In genomic region chr5:129925933-129926332, GRCm38 (mm10) we compare ENCODE assay signal across 17 mouse cellular contexts. TPM values are rescaled to one million over a fixed set of nuclear protein-coding genes. Genes with fewer than 3 reads are reported as not detected.
A peak's percentile ranks its signal among the peaks of the same experiment; 100 is the strongest.
DNase-seq lines count a peak whose midpoint lies in the region; ATAC-seq lines count a peak whose summit lies in the region.
"Had no signal": no experiment of that assay in that cellular context is flagged by ENCODE, and none has a peak within 500 bp of the region (broad histone marks: within the 10 kb centered on the region; RNA-seq: fewer than 3 reads in every experiment).

No protein-coding gene starts in this region.

- no peaks in the 10 kb centered on the region for H3K36me3 ChIP-seq in kidney, embryonic 15.5 days
- no peaks in the 10 kb centered on the region for H3K36me3 ChIP-seq in kidney, embryonic 16.5 days (ENCODE audit: insufficient read depth, low read length)
- H3K36me3 ChIP-seq in forebrain, embryonic 12.5 days (replicated peaks): no peaks in the 10 kb centered on the region
- H3K36me3 ChIP-seq: embryonic facial prominence, embryonic 13.5 days; heart, embryonic 13.5 days had no signal

- H3K27ac ChIP-seq in kidney, embryonic 15.5 days: no peak overlapping the region
- no peak overlapping the region for H3K27ac ChIP-seq in kidney, embryonic 16.5 days (ENCODE audit: low read length)
- no peak overlapping the region for H3K27ac ChIP-seq in forebrain, embryonic 12.5 days
- H3K27ac ChIP-seq: embryonic facial prominence, embryonic 13.5 days; forebrain, embryonic 13.5 days; heart, embryonic 13.5 days had no signal

- no peak for ATAC-seq in kidney, embryonic 15.5 days (replicated peaks; ENCODE audit: low FRiP score)
- no peak for ATAC-seq in kidney, embryonic 16.5 days (ENCODE audit: low FRiP score, low TSS enrichment)
- ATAC-seq in forebrain, embryonic 12.5 days (ENCODE audit: low FRiP score): no peak
- ATAC-seq: forebrain, embryonic 13.5 days; forebrain, postnatal 0 days had no signal

- H3K4me3 ChIP-seq in kidney, embryonic 15.5 days (replicated peaks): no peak overlapping the region
- H3K4me3 ChIP-seq in kidney, embryonic 16.5 days (ENCODE audit: low read length): no peak overlapping the region
- H3K4me3 ChIP-seq in forebrain, embryonic 12.5 days (replicated peaks): no peak overlapping the region
- H3K4me3 ChIP-seq: embryonic facial prominence, embryonic 13.5 days; forebrain, embryonic 13.5 days; heart, embryonic 13.5 days had no signal

- WGBS in kidney, embryonic 15.5 days: 58% methylated on average over 5 of the region's 5 CpGs
- 57% methylated on average over 5 of the region's 5 CpGs for WGBS in kidney, embryonic 16.5 days
- 86% methylated on average over 5 of the region's 5 CpGs for WGBS in forebrain, embryonic 12.5 days

- DNase-seq in kidney, adult 11 months: peak; percentile 45
- peak; percentile 75 for DNase-seq in kidney, adult 9 months
- peak; percentile 26 to 65 for DNase-seq in kidney, postnatal 36 days
- no peak for DNase-seq in adrenal gland, adult 8-10 months
- DNase-seq: adrenal gland, postnatal 14 days; cerebellum, adult 11-12 months; cerebellum, adult 9-10 months; cerebellum, postnatal 25 days; forebrain, postnatal 0 days; gastrocnemius, postnatal 14 days; heart, postnatal 36 days had no signal

- no peaks in the 10 kb centered on the region for H3K4me1 ChIP-seq in kidney, embryonic 15.5 days
- no peaks in the 10 kb centered on the region for H3K4me1 ChIP-seq in kidney, embryonic 16.5 days (ENCODE audit: insufficient read depth, low read length)
- peaks cover 4% of the 10 kb centered on the region for H3K4me1 ChIP-seq in forebrain, embryonic 12.5 days
- H3K4me1 ChIP-seq: embryonic facial prominence, embryonic 13.5 days; forebrain, embryonic 13.5 days; heart, embryonic 13.5 days had no signal

- no peak overlapping the region for H3K4me2 ChIP-seq in kidney, embryonic 15.5 days
- no peak overlapping the region for H3K4me2 ChIP-seq in kidney, embryonic 16.5 days (replicated peaks; ENCODE audit: low read depth, low read length)
- H3K4me2 ChIP-seq in forebrain, embryonic 12.5 days: no peak overlapping the region
- H3K4me2 ChIP-seq: embryonic facial prominence, embryonic 13.5 days; forebrain, embryonic 13.5 days; heart, embryonic 13.5 days had no signal

- no peak overlapping the region for H3K9ac ChIP-seq in kidney, embryonic 15.5 days
- no peak overlapping the region for H3K9ac ChIP-seq in kidney, embryonic 16.5 days (replicated peaks; ENCODE audit: low read length)
- no peak overlapping the region for H3K9ac ChIP-seq in forebrain, embryonic 12.5 days
- H3K9ac ChIP-seq: embryonic facial prominence, embryonic 13.5 days; forebrain, embryonic 13.5 days; forebrain, postnatal 0 days; heart, embryonic 13.5 days had no signal

- no peaks in the 10 kb centered on the region for H3K9me3 ChIP-seq in kidney, embryonic 15.5 days (replicated peaks)
- no peaks in the 10 kb centered on the region for H3K9me3 ChIP-seq in kidney, embryonic 16.5 days (ENCODE audit: low read length)
- no peaks in the 10 kb centered on the region for H3K9me3 ChIP-seq in forebrain, embryonic 12.5 days
- H3K9me3 ChIP-seq: embryonic facial prominence, embryonic 13.5 days; forebrain, embryonic 13.5 days; heart, embryonic 13.5 days had no signal

- H3K27me3 ChIP-seq in kidney, embryonic 15.5 days: no peaks in the 10 kb centered on the region
- H3K27me3 ChIP-seq in kidney, embryonic 16.5 days (ENCODE audit: insufficient read depth, low read length): no peaks in the 10 kb centered on the region
- H3K27me3 ChIP-seq in forebrain, embryonic 12.5 days: no peaks in the 10 kb centered on the region
- H3K27me3 ChIP-seq: embryonic facial prominence, embryonic 13.5 days; forebrain, embryonic 13.5 days; heart, embryonic 13.5 days had no signal

RNA-seq across cellular contexts. Expression of gene Vkorc1l1, which starts 15.8 kb away (rescaled TPM):
- 26.3 and 30.2 TPM in 2 replicates for polyA plus RNA-seq in kidney, embryonic 15.5 days (2015; fragmentation: Nextera tagmentation; extraction: Ambion mirVana)
- polyA plus RNA-seq in kidney, embryonic 16.5 days (2015; fragmentation: Nextera tagmentation; extraction: Ambion mirVana): 20.4 and 22.3 TPM in 2 replicates
- 41.2 and 41.3 TPM in 2 replicates for polyA plus RNA-seq in forebrain, embryonic 12.5 days (2016; fragmentation: Nextera tagmentation; extraction: Ambion mirVana)
- 10 to 100 TPM; 29.2 to 38.6 (median 34.6) TPM for total RNA-seq in adrenal gland, adult 8-10 months (2022)

RNA-seq across cellular contexts. Expression of gene Nupr1l, which starts 17.6 kb away (rescaled TPM):
- polyA plus RNA-seq in kidney, embryonic 15.5 days (2015; fragmentation: Nextera tagmentation; extraction: Ambion mirVana): 3.6 and 4.2 TPM in 2 replicates
- polyA plus RNA-seq in kidney, embryonic 16.5 days (2015; fragmentation: Nextera tagmentation; extraction: Ambion mirVana): 4.4 and 4.9 TPM in 2 replicates
- polyA plus RNA-seq in forebrain, embryonic 12.5 days (2016; fragmentation: Nextera tagmentation; extraction: Ambion mirVana): 6.2 and 6.9 TPM in 2 replicates
- total RNA-seq in adrenal gland, adult 8-10 months (2022): 1 to 10 TPM; 3.3 to 7.2 (median 5.0) TPM

RNA-seq across cellular contexts. Expression of gene Phkg1, which starts 27.6 kb away (rescaled TPM):
- polyA plus RNA-seq in kidney, embryonic 15.5 days (2015; fragmentation: Nextera tagmentation; extraction: Ambion mirVana): 0.27 and 0.31 TPM in 2 replicates
- 0.21 and 0.28 TPM in 2 replicates for polyA plus RNA-seq in kidney, embryonic 16.5 days (2015; fragmentation: Nextera tagmentation; extraction: Ambion mirVana)
- 0.23 and 0.32 TPM in 2 replicates for polyA plus RNA-seq in forebrain, embryonic 12.5 days (2016; fragmentation: Nextera tagmentation; extraction: Ambion mirVana)
- total RNA-seq in adrenal gland, adult 8-10 months (2022): 1 to 10 TPM in 3 of 4 experiments, under 1 TPM in 1; 0.49 to 2.6 (median 1.1) TPM

RNA-seq across cellular contexts. Expression of gene Zbed5, which starts 30.4 kb away (rescaled TPM):
- polyA plus RNA-seq in kidney, embryonic 15.5 days (2015; fragmentation: Nextera tagmentation; extraction: Ambion mirVana): 6.4 and 7.1 TPM in 2 replicates
- 6.5 and 7.8 TPM in 2 replicates for polyA plus RNA-seq in kidney, embryonic 16.5 days (2015; fragmentation: Nextera tagmentation; extraction: Ambion mirVana)
- polyA plus RNA-seq in forebrain, embryonic 12.5 days (2016; fragmentation: Nextera tagmentation; extraction: Ambion mirVana): 6.2 and 7.0 TPM in 2 replicates
- 1 to 10 TPM; 1.5 to 3.3 (median 2.0) TPM for total RNA-seq in adrenal gland, adult 8-10 months (2022)

RNA-seq across cellular contexts. Expression of gene Chchd2, which starts 38.7 kb away (rescaled TPM):
- 984 and 1,043 TPM in 2 replicates for polyA plus RNA-seq in kidney, embryonic 15.5 days (2015; fragmentation: Nextera tagmentation; extraction: Ambion mirVana)
- 1,059 and 1,110 TPM in 2 replicates for polyA plus RNA-seq in kidney, embryonic 16.5 days (2015; fragmentation: Nextera tagmentation; extraction: Ambion mirVana)
- 756 and 796 TPM in 2 replicates for polyA plus RNA-seq in forebrain, embryonic 12.5 days (2016; fragmentation: Nextera tagmentation; extraction: Ambion mirVana)
- total RNA-seq in adrenal gland, adult 8-10 months (2022): 1,000 to 10,000 TPM in 1 of 4 experiments, 100 to 1,000 TPM in 3; 716 to 1,044 (median 882) TPM
